Mouse (Mus musculus) skeletal muscle tissue, postnatal 0 days (tissue): ENCODE data around the gene Shroom2. TPM values are rescaled to one million over a fixed set of nuclear protein-coding genes. Genes with fewer than 3 reads are reported as not detected.

Experiments used
- polyA plus RNA-seq: library from polyadenylated mRNA; unstranded; fragments of >200 nt; fragmentation: Nextera tagmentation; extraction: Ambion mirVana; gene quantifications from 2 replicates; pipeline ENCODE4 v1.2.1, GENCODE M21; 2015

The Shroom2 gene
- 1.9 TPM in 2 replicates for polyA plus RNA-seq

DNA sequence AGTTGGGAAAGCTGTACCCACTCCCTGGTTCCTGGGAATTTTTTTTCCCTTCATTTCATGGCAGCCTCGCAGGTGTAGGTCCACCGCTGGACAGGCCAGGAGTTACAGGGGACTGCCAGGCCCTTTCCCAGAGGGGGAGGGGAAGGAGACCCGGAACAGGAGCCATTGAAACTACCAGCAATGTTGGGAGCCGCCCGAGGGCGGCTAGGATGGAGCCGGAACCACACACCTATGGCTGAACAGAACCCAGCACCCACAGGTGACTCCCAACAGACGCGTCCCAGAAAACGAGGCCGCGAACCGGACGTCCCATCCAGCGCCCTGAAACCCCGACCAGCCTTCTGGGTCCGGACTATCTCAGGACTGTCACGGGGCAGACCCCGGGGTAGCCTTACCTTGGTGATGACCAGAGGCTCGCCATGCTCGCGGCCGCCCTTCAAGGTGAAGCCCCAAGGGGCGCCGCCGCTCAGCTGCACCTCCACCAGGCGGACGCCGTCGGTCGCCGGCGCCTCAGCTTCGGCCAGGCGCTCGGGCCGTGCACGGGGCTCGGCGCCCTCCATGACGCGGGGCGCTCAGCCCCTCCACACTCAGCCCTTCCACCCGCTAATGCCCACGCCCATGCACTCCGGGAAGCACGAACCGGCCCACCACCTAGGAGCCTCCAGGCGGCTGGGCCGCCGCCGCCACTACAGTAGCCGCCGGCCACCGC lies at the start of gene Shroom2:
Gene Shroom2, minus strand, starts transcription at position 575 of the 709 bp plus-strand sequence.

GRCm38 (mm10) chrX:152781720-152782403 lies 12.6 kb upstream of the Shroom2 start, which contains the start of gene Gpr143:
Gene Gpr143 (plus strand): TSS chrX:152781921.

DNA sequence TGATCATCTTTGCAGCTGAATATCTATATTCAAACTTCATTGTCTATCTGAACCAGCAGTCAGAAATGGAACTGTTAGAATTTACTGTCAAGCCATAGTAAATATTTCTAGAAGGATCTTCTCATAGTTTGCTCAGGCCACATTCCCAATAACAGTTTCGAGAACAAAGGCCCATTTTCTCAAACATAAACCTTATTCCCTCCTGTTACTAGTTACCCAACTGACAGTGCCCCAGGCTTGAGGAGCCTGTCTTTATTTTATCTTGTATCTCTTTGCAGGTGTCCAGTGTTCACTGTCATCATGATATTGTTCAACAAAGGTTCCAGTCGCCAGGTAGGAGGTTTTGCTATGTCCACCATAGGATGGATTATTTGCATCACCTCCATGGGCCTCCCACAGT lies 206.2 kb downstream of the Shroom2 start, which contains the start of gene Cldn34a:
Gene Cldn34a, plus strand, starts transcription at position 301 of the 400 bp plus-strand sequence.

Other genes with a start within 250 kb of the Shroom2 start
- gene Cldn34a, start 206.1 kb downstream of the Shroom2 start, polyA plus RNA-seq, result not detected in 2 replicates
- 0.11 TPM in 1 of 2 replicates, not detected in the other for gene Gpr143, start 12.5 kb upstream of the Shroom2 start, polyA plus RNA-seq
- 0.13 and 0.18 TPM in 2 replicates for gene Usp51, start 237.0 kb upstream of the Shroom2 start, polyA plus RNA-seq